Mouse (Mus musculus): ENCODE measurements around the gene Rab5a. TPM values are rescaled to one million over a fixed set of nuclear protein-coding genes. Genes with fewer than 3 reads are reported as not detected.

Gene Rab5a
- polyA plus RNA-seq, 1 experiment: 26.6 TPM

DNA sequence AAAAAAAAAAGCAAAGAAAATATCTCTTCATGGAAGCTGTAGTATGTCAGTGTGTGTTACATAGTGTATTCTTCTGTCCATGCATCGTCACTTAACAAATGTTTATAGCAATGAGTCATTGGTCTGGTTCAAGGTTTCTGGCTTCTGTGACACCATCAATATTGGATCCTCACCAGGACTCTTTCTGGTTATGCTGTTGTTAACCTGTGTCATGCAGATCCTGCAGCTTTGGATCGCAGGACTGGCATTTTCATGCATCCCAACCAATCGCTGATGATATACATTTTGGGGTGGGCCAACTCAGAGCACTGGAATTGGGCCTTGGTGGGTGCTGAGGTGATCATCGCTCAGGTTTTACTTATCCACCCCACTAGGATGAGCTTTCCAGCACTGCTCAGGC is 63.5 kb downstream of the Rab5a start:
- Histone ChIP-seq H3K4me2 (ENCODE audit: low read depth) (no peak overlapping the region), H3K36me3 (ENCODE audit: control insufficient read depth, insufficient read depth) (no peaks in the 10 kb centered on the region), H3ac (ENCODE audit: control insufficient read depth, insufficient read length) (no peak overlapping the region), H3K4me3 (no peak overlapping the region), H3K79me2 (ENCODE audit: control insufficient read depth, insufficient read depth) (no peaks in the 10 kb centered on the region), H3K27me3 (ENCODE audit: control insufficient read depth, insufficient read depth, insufficient read length) (no peaks in the 10 kb centered on the region)
- TF ChIP-seq E2F4 (IDR thresholded peaks at IDR 0.05; ENCODE audit: insufficient read depth) (no peak), SRF (IDR thresholded peaks at IDR 0.05; ENCODE audit: control insufficient read depth, insufficient read length, low read depth) (no peak), MAX (IDR thresholded peaks at IDR 0.05; ENCODE audit: low read depth) (no peak), TCF3 (IDR thresholded peaks at IDR 0.05; ENCODE audit: insufficient read length, low read depth) (no peak), CEBPB (IDR thresholded peaks at IDR 0.05; ENCODE audit: insufficient read depth, poor library complexity, severe bottlenecking) (no peak), MYOD1 (IDR thresholded peaks at IDR 0.05; ENCODE audit: control insufficient read depth in 1 of 3, insufficient read length in 2 of 3, low read depth in 2 of 3) (no peak), TCF12 (IDR thresholded peaks at IDR 0.05; ENCODE audit: insufficient read depth, poor library complexity, severe bottlenecking) (no peak), REST (IDR thresholded peaks at IDR 0.05; ENCODE audit: insufficient read depth, insufficient read length) (no peak), POLR2AphosphoS2 (IDR thresholded peaks at IDR 0.05; ENCODE audit: insufficient read length, low read depth) (no peak), USF1 (IDR thresholded peaks at IDR 0.05; ENCODE audit: low read depth) (no peak), MYOG (IDR thresholded peaks at IDR 0.05; ENCODE audit: control insufficient read depth in 1 of 3, insufficient read depth in 1 of 3, insufficient read length in 2 of 3, low read depth in 2 of 3) (no peak), POLR2A (IDR thresholded peaks at IDR 0.05; ENCODE audit: insufficient read length, low read depth) (no peak)

GRCm38 (mm10) chr17:53543591-53544324 is 64.7 kb downstream of the Rab5a start:
- Histone ChIP-seq H3ac (ENCODE audit: control insufficient read depth, insufficient read length) (no peak overlapping the region), H3K4me2 (ENCODE audit: low read depth) (no peak overlapping the region), H3K79me2 (ENCODE audit: control insufficient read depth, insufficient read depth) (no peaks in the 10 kb centered on the region), H3K27me3 (ENCODE audit: control insufficient read depth, insufficient read depth, insufficient read length) (no peaks in the 10 kb centered on the region), H3K4me3 (no peak overlapping the region), H3K36me3 (ENCODE audit: control insufficient read depth, insufficient read depth) (no peaks in the 10 kb centered on the region)
- TF ChIP-seq SRF (IDR thresholded peaks at IDR 0.05; ENCODE audit: control insufficient read depth, insufficient read length, low read depth) (no peak), POLR2A (IDR thresholded peaks at IDR 0.05; ENCODE audit: insufficient read length, low read depth) (no peak), TCF12 (IDR thresholded peaks at IDR 0.05; ENCODE audit: insufficient read depth, poor library complexity, severe bottlenecking) (no peak), MYOG (IDR thresholded peaks at IDR 0.05; ENCODE audit: control insufficient read depth in 1 of 3, insufficient read depth in 1 of 3, insufficient read length in 2 of 3, low read depth in 2 of 3) (no peak), USF1 (IDR thresholded peaks at IDR 0.05; ENCODE audit: low read depth) (no peak), MAX (IDR thresholded peaks at IDR 0.05; ENCODE audit: low read depth) (no peak), MYOD1 (IDR thresholded peaks at IDR 0.05; ENCODE audit: control insufficient read depth in 1 of 3, insufficient read length in 2 of 3, low read depth in 2 of 3) (no peak), POLR2AphosphoS2 (IDR thresholded peaks at IDR 0.05; ENCODE audit: insufficient read length, low read depth) (no peak), CEBPB (IDR thresholded peaks at IDR 0.05; ENCODE audit: insufficient read depth, poor library complexity, severe bottlenecking) (no peak), REST (IDR thresholded peaks at IDR 0.05; ENCODE audit: insufficient read depth, insufficient read length) (no peak)

GRCm38 (mm10) chr17:53551306-53552299 is 72.6 kb downstream of the Rab5a start:
- H3K4me2 ChIP-seq (ENCODE audit: low read depth): no peak overlapping the region
- H3K27me3 ChIP-seq (ENCODE audit: control insufficient read depth, insufficient read depth, insufficient read length): no peaks in the 10 kb centered on the region
- H3K79me2 ChIP-seq (ENCODE audit: control insufficient read depth, insufficient read depth): no peaks in the 10 kb centered on the region
- no peak overlapping the region for H3ac ChIP-seq (ENCODE audit: control insufficient read depth, insufficient read length)
- H3K4me3 ChIP-seq: no peak overlapping the region
- no peaks in the 10 kb centered on the region for H3K36me3 ChIP-seq (ENCODE audit: control insufficient read depth, insufficient read depth)
- no peak for TF ChIP-seq POLR2AphosphoS2 (IDR thresholded peaks at IDR 0.05; ENCODE audit: insufficient read length, low read depth)
- no peak for TF ChIP-seq USF1 (IDR thresholded peaks at IDR 0.05; ENCODE audit: low read depth)
- no peak for TF ChIP-seq MAX (IDR thresholded peaks at IDR 0.05; ENCODE audit: low read depth)
- no peak for TF ChIP-seq REST (IDR thresholded peaks at IDR 0.05; ENCODE audit: insufficient read depth, insufficient read length)
- no peak for TF ChIP-seq TCF12 (IDR thresholded peaks at IDR 0.05; ENCODE audit: insufficient read depth, poor library complexity, severe bottlenecking)
- no peak for TF ChIP-seq POLR2A (IDR thresholded peaks at IDR 0.05; ENCODE audit: insufficient read length, low read depth)

DNA sequence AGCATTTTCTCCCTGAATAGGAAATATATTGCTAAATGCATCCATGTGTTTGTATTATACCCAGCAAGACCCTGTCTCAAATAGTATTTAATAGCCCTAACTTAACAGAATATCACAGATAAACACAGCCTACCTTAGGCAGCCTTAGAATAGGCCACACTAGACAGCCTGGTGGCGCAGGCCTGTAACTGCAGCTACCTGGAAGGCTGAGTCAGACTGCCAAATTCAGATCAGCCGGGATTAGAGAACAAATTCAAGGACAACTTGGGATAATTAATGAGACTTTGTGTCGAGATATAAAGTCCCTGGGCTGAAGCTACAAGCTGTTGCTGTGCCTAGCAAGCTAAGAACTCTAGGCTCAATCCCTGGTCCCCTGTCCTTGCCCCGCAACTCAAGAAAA is 75.1 kb downstream of the Rab5a start:
- Histone ChIP-seq H3K4me2 (ENCODE audit: low read depth) (no peak overlapping the region), H3K27me3 (ENCODE audit: control insufficient read depth, insufficient read depth, insufficient read length) (no peaks in the 10 kb centered on the region), H3ac (ENCODE audit: control insufficient read depth, insufficient read length) (no peak overlapping the region), H3K79me2 (ENCODE audit: control insufficient read depth, insufficient read depth) (no peaks in the 10 kb centered on the region), H3K36me3 (ENCODE audit: control insufficient read depth, insufficient read depth) (no peaks in the 10 kb centered on the region), H3K4me3 (no peak overlapping the region)
- TF ChIP-seq TCF12 (IDR thresholded peaks at IDR 0.05; ENCODE audit: insufficient read depth, poor library complexity, severe bottlenecking) (no peak), MYOG (IDR thresholded peaks at IDR 0.05; ENCODE audit: control insufficient read depth in 1 of 3, insufficient read depth in 1 of 3, insufficient read length in 2 of 3, low read depth in 2 of 3) (no peak)
